Mouse (Mus musculus) adrenal gland, postnatal 25 days (tissue): Measurements from ENCODE around the gene Mknk2. TPM values are rescaled to one million over a fixed set of nuclear protein-coding genes. Genes with fewer than 3 reads are reported as not detected.

Experiments
- DNase-seq: peaks from one replicate; pipeline ENCODE4 v3.0.0; 2021; ENCODE audit warnings: mixed read lengths
- total RNA-seq: library from RNA; stranded (reverse); gene quantifications from 2 replicates; pipeline ENCODE4 v1.2.3, GENCODE M21; 2021

Gene Mknk2
- total RNA-seq, 1 experiment from 2014 or later: 155 TPM

- peak; percentile 69 for DNase-seq
Observed at GRCm38 (mm10) chr10:80669737-80670485, 8.0 kb downstream of the Mknk2 start.

DNA sequence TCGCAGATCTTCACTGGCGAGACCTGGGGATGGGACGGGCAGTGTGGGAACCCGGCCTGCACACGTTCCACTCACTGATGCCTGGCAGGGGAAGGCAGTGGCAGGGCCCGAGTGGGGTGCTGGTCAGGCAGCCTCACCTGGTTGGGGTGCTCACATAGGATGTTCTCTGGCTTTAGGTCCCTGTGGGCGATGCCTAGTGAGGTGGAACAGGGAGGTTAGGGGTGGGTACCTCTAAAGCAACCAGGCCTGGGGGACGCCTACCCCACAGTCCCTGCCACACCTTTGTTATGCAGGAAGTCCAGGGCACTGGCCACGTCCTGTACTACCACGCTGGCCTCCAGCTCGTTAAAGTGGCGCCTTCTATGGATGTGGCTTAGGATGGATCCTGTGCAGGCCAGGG, 8.9 kb downstream of the Mknk2 start:
- DNase-seq: no peak

DNA sequence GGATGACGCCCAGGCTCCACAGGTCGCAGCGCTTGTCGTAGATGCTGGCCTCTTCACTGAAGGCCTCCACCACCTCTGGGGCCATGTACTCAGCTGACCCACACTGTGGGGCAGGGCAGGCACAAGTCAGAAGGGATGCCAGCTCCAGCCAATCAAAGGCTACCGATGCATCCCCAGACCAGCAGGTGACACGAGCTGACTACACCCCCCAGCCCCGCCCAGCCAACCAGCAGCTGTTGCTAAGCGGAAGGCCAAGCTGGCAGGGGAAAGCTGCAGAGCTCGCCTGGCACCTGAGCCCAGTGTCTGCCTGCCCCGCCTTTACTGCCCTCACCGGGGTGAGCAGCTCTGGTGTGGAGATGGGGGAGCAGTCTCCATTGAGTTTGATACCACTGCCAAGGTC, 9.3 kb downstream of the Mknk2 start:
- DNase-seq: no peak

GRCm38 (mm10) chr10:80666837-80667412, 11.0 kb downstream of the Mknk2 start:
- DNase-seq: no peak

- DNase-seq: no peak
Observed at GRCm38 (mm10) chr10:80665981-80666733, 11.8 kb downstream of the Mknk2 start.

DNA sequence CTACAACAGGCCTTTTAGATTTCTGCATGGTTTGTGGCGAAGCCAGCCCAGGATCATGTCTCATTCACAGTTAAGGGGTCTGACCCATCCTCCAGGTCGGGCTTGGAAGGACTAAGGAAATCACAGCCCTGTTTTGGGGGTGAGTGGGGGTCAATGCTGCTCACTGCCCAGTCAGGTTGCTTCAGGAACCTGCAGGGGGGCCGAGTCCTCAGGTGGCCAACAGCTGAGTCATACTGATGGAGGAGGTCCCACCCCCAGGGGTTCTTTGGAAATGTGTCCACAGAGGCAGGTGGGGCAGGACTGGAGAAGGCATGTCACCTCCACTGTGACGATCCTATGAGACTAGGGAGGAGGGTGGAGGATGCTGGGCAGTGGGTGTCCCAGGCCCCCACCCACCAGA, 12.5 kb downstream of the Mknk2 start:
- DNase-seq: no peak

- peak; percentile 79 for DNase-seq
Observed at GRCm38 (mm10) chr10:80665016-80665380, 12.9 kb downstream of the Mknk2 start.

DNA sequence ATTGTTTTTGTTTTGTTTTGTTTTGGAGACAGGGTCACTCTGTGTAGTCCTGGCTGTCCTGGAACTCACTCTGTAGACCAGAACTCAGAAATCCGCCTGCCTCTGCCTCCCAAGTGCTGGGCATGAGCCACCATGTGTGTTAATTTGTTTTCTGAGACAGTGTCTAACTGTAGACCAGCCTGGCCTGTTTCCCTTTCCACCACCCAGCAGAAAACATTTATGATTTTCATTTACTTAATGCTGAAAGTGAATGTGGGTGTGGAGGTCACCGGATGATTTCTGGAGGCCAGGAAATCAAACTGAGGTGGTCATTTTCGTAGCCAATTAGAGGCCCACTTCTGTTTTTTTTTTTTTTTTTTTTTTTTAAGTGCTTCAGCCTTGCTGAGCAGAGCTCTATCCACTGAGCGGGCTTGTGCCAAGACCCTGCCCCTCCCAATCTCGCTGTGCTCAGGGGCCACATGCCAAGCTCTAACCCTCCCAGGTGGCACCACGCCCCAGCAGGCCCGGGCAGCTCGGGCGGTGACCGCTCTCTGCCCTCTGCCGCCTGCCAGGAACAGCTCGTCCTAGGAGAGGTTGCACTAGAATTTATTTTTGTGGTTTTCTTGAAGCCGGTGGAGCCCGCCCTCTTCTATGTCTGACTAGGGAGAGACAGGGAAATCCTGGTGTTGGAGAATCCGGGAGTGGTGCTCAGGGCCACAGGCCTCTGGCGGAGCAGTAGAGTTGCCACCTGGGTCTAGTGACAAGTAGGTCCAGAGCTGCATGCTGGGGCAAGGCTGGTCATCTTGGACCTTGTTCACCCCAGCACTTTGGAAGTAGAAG, 13.5 kb downstream of the Mknk2 start:
- peak; percentile 84 for DNase-seq

DNA sequence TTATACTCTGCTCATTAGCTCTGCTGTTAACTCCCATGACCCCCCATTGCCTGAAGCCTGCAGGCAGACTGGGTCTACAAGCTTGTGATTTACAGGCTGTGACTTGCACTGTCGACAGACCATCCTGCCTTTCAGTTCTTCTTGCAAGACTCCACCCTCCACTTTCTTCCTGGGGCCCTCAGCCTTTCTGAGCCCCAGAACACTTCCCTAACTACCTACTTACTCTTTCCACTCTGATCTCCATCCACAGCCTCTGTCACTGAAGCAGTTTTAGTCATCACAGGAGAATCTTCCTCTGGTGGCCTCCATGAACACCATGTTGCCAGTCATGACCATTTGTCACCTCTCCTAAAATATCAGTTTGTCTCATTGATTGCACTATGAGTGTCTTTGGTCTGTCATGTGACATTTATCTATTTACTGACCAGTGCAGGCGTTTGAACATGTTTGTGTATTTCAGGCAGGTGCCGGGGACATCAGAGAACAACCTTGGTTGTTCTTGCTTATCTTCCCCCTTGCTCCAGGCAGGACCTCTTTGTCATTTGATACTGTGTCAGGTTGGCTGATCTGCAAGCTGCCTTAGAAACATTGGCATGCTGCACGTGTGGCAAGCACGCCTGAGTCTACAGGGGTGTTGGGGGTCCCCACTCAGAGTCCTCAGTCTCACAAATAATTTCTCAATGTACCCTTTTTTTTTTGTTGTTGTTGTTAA, 14.3 kb downstream of the Mknk2 start:
- no peak for DNase-seq

GRCm38 (mm10) chr10:80661149-80661548, 16.8 kb downstream of the Mknk2 start:
- DNase-seq: peak; percentile 50

DNA sequence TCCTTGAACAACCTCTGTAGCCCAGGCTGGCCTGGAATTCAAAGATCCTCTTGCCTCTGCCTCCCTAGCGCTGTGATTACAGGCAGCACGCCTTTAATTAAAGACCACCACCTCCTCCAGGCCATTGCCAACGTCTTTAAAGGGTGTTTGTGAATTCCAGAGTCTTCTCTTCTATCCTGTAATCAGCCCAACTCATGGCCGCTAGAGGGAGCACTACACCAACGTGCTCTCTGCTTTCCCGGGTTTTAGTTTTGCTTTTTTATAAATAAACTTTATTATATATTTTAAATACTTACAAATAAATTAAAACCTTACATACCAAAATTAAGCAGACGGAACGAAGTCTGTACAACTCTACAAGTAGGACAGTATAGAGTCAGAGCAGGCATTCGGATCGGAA, 18.7 kb downstream of the Mknk2 start:
- peak; percentile 73 for DNase-seq

DNA sequence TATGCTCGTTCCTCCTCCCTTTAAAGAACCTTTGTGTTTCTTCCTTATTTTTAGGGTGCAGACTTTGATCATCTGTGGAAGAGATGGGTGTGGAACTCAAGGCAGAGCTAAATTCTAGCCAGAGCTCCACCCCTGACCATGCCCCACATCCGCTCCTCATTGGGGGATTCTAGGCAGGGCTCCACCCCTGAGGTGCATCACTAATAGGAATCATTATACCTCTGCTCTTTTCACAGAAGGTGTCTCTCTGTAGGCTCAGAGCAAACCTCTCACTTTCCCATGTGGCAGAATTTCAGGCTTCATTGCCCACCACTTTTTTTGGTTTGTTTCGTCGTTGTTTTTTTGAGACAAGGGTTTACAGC, 19.1 kb downstream of the Mknk2 start:
- DNase-seq: no peak

DNA sequence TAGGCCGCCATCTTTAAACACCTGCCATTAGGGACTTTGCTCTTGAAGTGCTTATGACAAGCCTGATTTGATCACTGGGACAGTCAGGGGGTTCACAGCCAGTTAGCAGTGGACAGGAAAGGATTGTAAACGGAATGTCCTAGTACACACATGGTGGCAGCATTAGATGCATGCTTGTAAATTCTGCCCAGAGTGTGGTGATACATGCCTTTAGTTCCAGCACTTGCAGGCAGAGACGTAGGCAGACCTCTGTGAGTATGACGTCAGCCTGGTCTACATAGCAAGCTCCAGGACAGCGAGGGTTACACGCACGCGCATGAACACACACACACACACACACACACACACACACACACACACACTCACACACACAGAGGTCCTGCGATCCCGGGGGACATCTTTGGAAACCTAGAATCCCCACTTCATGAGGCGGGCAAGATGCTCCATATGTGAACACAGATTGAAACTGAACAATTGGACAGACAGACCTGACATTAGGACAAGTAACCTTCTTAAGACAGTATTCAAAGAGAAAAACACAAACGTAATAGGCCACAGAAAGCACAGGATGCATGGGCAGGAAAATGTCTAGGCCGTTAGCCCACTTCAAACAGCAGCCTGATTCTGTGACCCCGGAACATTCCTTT, 19.6 kb downstream of the Mknk2 start:
- DNase-seq: no peak

- no peak for DNase-seq
Observed at GRCm38 (mm10) chr10:80656863-80657623, 20.9 kb downstream of the Mknk2 start, which contains the start of gene Btbd2. Gene Btbd2 (minus strand): TSS chr10:80657071.

DNA sequence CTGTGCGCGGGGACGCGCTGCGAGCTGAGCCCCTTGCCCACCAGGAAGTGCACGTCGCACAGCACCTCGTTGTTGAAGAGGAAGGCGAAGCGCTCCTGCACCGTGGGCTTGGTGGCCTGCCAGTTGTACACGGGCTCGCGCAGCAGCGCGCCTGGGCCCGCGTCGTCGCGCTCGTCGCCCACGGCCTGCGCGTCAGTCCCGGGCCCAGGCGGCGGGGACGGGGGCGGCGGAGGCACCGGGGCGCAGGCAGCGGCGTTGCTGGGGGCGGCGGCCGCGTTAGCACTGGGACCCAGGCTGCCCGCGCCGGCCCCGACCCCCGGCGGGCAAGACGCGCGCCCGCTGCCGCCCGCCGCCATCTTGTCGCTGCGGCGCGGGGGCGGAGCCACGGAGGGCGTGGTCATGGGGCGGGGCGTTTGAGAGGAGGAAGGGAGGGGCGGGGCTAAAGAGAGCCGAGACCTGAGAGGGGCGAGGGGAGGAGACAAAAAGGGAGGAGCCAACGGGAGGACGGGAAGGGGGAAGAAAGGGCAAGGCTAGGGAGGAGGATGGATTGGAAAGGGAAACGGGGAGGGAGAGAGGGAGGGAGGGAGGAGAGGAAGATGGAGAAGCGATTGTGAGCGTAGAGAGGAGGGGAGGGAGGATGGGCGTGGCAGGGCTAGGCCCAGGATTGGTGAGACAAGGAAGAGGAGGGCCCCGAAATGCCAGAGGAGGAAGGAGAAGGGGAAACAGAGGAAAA, 21.6 kb downstream of the Mknk2 start:
- peak; percentile 98 for DNase-seq

DNA sequence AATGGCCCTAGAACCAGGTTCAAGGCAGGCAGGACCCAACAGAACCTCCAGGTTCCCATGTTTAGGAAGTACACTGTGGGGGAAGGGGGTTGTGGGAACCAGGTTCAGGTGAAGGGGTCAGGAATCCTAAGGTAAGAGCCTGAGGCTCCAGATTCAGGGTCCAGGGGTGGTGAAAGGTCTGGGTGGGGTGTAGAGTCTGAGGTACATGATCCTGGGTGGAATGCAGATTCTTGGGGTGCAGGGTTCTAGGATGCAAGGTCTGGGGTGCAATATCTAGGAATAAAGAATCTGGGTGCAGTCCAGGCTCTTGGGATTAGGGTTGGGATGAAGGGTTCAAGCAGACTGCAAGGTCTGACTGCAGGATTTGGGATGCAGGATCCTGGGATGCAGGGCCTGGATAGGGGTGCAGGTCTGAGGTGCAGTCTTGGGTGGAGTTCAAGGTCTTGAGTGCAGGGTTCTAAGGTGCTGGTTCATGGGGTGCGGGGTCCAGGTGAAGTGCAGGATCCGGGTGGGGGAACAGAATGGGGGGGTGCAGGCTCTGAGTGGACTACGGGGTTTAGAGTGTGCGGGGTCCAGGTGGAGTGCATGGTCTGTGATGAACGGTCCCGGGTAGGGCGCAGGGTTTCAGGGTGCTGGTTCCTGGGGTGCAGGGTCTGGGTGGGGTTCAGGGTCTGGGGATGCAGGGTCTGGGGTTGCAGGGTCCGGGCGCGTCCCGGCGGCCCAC, 22.3 kb downstream of the Mknk2 start:
- DNase-seq: no peak

DNA sequence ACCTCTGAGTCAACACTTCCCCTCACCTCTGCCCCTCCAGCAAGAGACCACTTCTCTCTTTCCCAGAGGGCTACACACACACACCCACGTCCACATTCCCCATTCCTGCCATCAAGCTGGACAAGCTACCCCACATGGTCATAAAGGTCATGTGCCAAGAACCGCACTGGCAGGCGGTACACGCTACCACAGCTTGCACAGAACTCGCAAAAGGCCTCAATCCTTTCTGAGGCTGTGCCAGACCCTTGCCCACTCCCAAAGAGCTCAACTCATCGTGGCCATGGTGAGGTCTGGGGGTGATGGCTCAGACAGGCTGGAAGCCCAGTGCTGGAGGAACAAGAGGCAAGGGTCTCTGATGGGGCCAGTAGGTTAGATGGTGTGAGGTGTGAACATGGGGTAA, 23.0 kb downstream of the Mknk2 start:
- DNase-seq: no peak

- peak; percentile 39 for DNase-seq
Observed at GRCm38 (mm10) chr10:80653156-80653720, 24.7 kb downstream of the Mknk2 start.

- no peak for DNase-seq
Observed at GRCm38 (mm10) chr10:80650392-80650791, 27.5 kb downstream of the Mknk2 start.
